Mouse (Mus musculus): ENCODE measurements around the gene Nfyc.

Nfyc gene

GRCm38 (mm10) chr4:120716141-120716571, 115.2 kb downstream of the Nfyc start:
- peak in 1 of 2 experiments; percentile 73 for DNase-seq (ENCODE audit: low spot score in 2 of 2)

GRCm38 (mm10) chr4:120713856-120714497, 117.4 kb downstream of the Nfyc start:
- no peak for DNase-seq (ENCODE audit: low spot score in 2 of 2)

GRCm38 (mm10) chr4:120713021-120713420, 118.4 kb downstream of the Nfyc start:
- no peak for DNase-seq (ENCODE audit: low spot score in 2 of 2)

DNA sequence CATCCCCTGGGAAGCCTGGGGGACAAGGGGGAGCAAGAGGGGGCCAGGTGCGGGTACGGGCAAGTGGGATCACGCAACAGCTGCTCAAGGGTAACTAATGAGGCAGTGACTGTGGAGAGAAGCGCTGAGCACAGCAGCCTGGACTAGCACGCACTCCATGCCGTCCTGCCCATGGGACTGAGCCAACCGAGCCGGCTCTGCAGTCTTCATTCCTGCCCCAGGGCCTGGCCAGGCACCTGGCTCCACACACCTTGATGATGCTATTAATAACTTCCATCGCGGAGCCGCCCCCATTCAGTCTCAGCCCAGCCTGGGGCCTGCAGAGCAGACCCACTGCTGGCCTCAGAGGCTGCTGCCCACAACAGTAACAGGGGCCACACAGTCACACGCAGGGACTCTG, 119.1 kb downstream of the Nfyc start:
- DNase-seq (ENCODE audit: low spot score in 2 of 2), result no peak

Measured in urinary bladder, postnatal 4 days (tissue).